9 mouse cellular contexts compared by ENCODE assay signal in genomic region chr2:38591751-38592459, GRCm38 (mm10). TPM values are rescaled to one million over a fixed set of nuclear protein-coding genes. Genes with fewer than 3 reads are reported as not detected.
DNase-seq lines count a peak whose midpoint lies in the region; ATAC-seq and TF ChIP-seq lines count a peak whose summit lies in the region.
"Had no signal": no experiment of that assay in that cellular context is flagged by ENCODE, and none has a peak within 500 bp of the region (broad histone marks: within the 10 kb centered on the region; RNA-seq: fewer than 3 reads in every experiment).

No protein-coding gene starts in this region.

- no peak overlapping the region for H3K4me3 ChIP-seq in kidney, embryonic 15.5 days (replicated peaks)
- no peak overlapping the region for H3K4me3 ChIP-seq in ES-Bruce4 (ENCODE audit: low read depth, low read length)
- no peak overlapping the region for H3K4me3 ChIP-seq in forebrain, embryonic 16.5 days (replicated peaks; ENCODE audit: low read length)
- H3K4me3 ChIP-seq in midbrain, embryonic 15.5 days, result no peak overlapping the region
- H3K4me3 ChIP-seq: liver, embryonic 15.5 days had no signal

- WGBS in kidney, embryonic 15.5 days, result 62% methylated on average over 6 of the region's 6 CpGs
- 35% methylated on average over 6 of the region's 6 CpGs for WGBS in forebrain, embryonic 16.5 days
- 48% methylated on average over 6 of the region's 6 CpGs for WGBS in midbrain, embryonic 15.5 days

- ATAC-seq in kidney, embryonic 15.5 days (replicated peaks; ENCODE audit: low FRiP score), result no peak; the same call in 1 of the 2 replicates
- peak; percentile 72 for ATAC-seq in forebrain, embryonic 16.5 days
- peak; percentile 85 for ATAC-seq in midbrain, embryonic 15.5 days (replicated peaks)
- no peak for ATAC-seq in erythroid progenitor cell, adult 5-6 weeks (replicated peaks; ENCODE audit: low FRiP score, poor library complexity, severe bottlenecking)
- ATAC-seq in erythroblast, adult 5-6 weeks (replicated peaks; ENCODE audit: low FRiP score, poor library complexity, severe bottlenecking), result no peak

- TF ChIP-seq EP300 in ES-Bruce4 (IDR thresholded peaks at IDR 0.05; ENCODE audit: insufficient read depth, low read depth, low read length), result no peak

- peak; percentile 17 to 20 for DNase-seq in kidney, postnatal 36 days
- DNase-seq in brain, adult 2 months (ENCODE audit: low read depth, low spot score), result peak; percentile 87

- no peak for TF ChIP-seq CTCF in ES-Bruce4 (IDR thresholded peaks at IDR 0.05; ENCODE audit: low read depth, low read length)

- no peak overlapping the region for H3K4me2 ChIP-seq in kidney, embryonic 15.5 days
- no peak overlapping the region for H3K4me2 ChIP-seq in forebrain, embryonic 16.5 days (ENCODE audit: low read length)
- H3K4me2 ChIP-seq in midbrain, embryonic 15.5 days, result no peak overlapping the region
- H3K4me2 ChIP-seq: liver, embryonic 15.5 days had no signal

- H3K9ac ChIP-seq in kidney, embryonic 15.5 days, result no peak overlapping the region
- H3K9ac ChIP-seq in ES-Bruce4 (ENCODE audit: low read depth, poor library complexity, severe bottlenecking), result no peak overlapping the region
- no peak overlapping the region for H3K9ac ChIP-seq in forebrain, embryonic 16.5 days (replicated peaks; ENCODE audit: low read depth, low read length)
- H3K9ac ChIP-seq in midbrain, embryonic 15.5 days, result no peak overlapping the region; the same call in 1 of the 2 replicates
- H3K9ac ChIP-seq: liver, embryonic 15.5 days had no signal

- 0 out of 2 replicates have a peak, but pooled peaks cover 9% of the 10 kb centered on the region for H3K4me1 ChIP-seq in kidney, embryonic 15.5 days
- peaks cover 2% of the 10 kb centered on the region for H3K4me1 ChIP-seq in ES-Bruce4 (ENCODE audit: control insufficient read depth, insufficient read depth, low read length)
- peaks cover 11% of the 10 kb centered on the region for H3K4me1 ChIP-seq in forebrain, embryonic 16.5 days (replicated peaks; ENCODE audit: control insufficient read depth, insufficient read depth, low read length)
- peaks cover 27% of the 10 kb centered on the region for H3K4me1 ChIP-seq in midbrain, embryonic 15.5 days

- no peaks in the 10 kb centered on the region for H3K27me3 ChIP-seq in kidney, embryonic 15.5 days
- no peaks in the 10 kb centered on the region for H3K27me3 ChIP-seq in ES-Bruce4 (ENCODE audit: control insufficient read depth, insufficient read depth, low read length, poor library complexity, severe bottlenecking)
- H3K27me3 ChIP-seq in forebrain, embryonic 16.5 days (replicated peaks; ENCODE audit: control insufficient read depth, insufficient read depth, low read length), result no peaks in the 10 kb centered on the region
- H3K27me3 ChIP-seq in midbrain, embryonic 15.5 days (replicated peaks), result no peaks in the 10 kb centered on the region
- H3K27me3 ChIP-seq: liver, embryonic 15.5 days had no signal

- TF ChIP-seq POLR2A in ES-Bruce4 (IDR thresholded peaks at IDR 0.05; ENCODE audit: insufficient read depth, low read length), result no peak

- peaks cover 42% of the 10 kb centered on the region for H3K36me3 ChIP-seq in kidney, embryonic 15.5 days
- H3K36me3 ChIP-seq in ES-Bruce4 (ENCODE audit: control insufficient read depth, insufficient read depth, low read length, poor library complexity, severe bottlenecking), result peaks cover 30% of the 10 kb centered on the region
- H3K36me3 ChIP-seq in forebrain, embryonic 16.5 days (ENCODE audit: control insufficient read depth, insufficient read depth), result peaks cover 3% of the 10 kb centered on the region; the same call in 1 of the 2 replicates
- 0 out of 2 replicates have a peak, but pooled peaks cover 5% of the 10 kb centered on the region for H3K36me3 ChIP-seq in midbrain, embryonic 15.5 days (replicated peaks)

- H3K9me3 ChIP-seq in kidney, embryonic 15.5 days (replicated peaks), result no peaks in the 10 kb centered on the region
- H3K9me3 ChIP-seq in ES-Bruce4 (replicated peaks; ENCODE audit: control insufficient read depth, insufficient read depth, low read length, poor library complexity, severe bottlenecking), result no peaks in the 10 kb centered on the region
- H3K9me3 ChIP-seq in forebrain, embryonic 16.5 days (ENCODE audit: control insufficient read depth, low read length), result no peaks in the 10 kb centered on the region
- H3K9me3 ChIP-seq in midbrain, embryonic 15.5 days, result no peaks in the 10 kb centered on the region
- H3K9me3 ChIP-seq: liver, embryonic 15.5 days had no signal

- no peak overlapping the region for H3K27ac ChIP-seq in kidney, embryonic 15.5 days
- peak overlapping the region; percentile 74 for H3K27ac ChIP-seq in ES-Bruce4 (ENCODE audit: insufficient read depth, low read length)
- H3K27ac ChIP-seq in forebrain, embryonic 16.5 days (ENCODE audit: low read length), result 0 out of 2 replicates have a peak overlapping the region, but pooled peaks have one; percentile 34
- H3K27ac ChIP-seq in midbrain, embryonic 15.5 days, result peak overlapping the region; percentile 21
- H3K27ac ChIP-seq: liver, embryonic 15.5 days had no signal

RNA-seq across cellular contexts. Expression of gene Psmb7, which starts 52.0 kb away (rescaled TPM):
- 270 and 278 TPM in 2 replicates for polyA plus RNA-seq in kidney, embryonic 15.5 days (2015; fragmentation: Nextera tagmentation; extraction: Ambion mirVana)
- polyA plus RNA-seq in ES-Bruce4 (2011; ENCODE audit: insufficient read depth, insufficient read length, low read depth, missing spikeins), result 306 and 309 TPM in 2 replicates
- polyA plus RNA-seq in forebrain, embryonic 16.5 days (2015; fragmentation: Nextera tagmentation; extraction: Ambion mirVana), result 289 and 291 TPM in 2 replicates
- polyA plus RNA-seq in midbrain, embryonic 15.5 days (2015; fragmentation: Nextera tagmentation; extraction: Ambion mirVana), result 260 and 270 TPM in 2 replicates
- total RNA-seq in erythroid progenitor cell, adult 5-6 weeks (2015; ENCODE audit: low replicate concordance), result 76.3 and 132 TPM in 2 replicates
- 102 and 108 TPM in 2 replicates for total RNA-seq in erythroid progenitor cell, adult 5-6 weeks (2017; ENCODE audit: low replicate concordance)
- 55.8 and 124 TPM in 2 replicates for total RNA-seq in erythroblast, adult 5-6 weeks (2015; ENCODE audit: low replicate concordance)
- 83.9 and 94.1 TPM in 2 replicates for total RNA-seq in erythroblast, adult 5-6 weeks (2017; ENCODE audit: low replicate concordance)

Comparison
In these comparisons a context has a peak if more than half of its experiments do, and no peak if none do; other contexts are left out.
1. ATAC-seq: peak in forebrain, embryonic 16.5 days (single experiment) and midbrain, embryonic 15.5 days (single experiment); none in kidney, embryonic 15.5 days (single experiment), erythroid progenitor cell, adult 5-6 weeks (single experiment) and erythroblast, adult 5-6 weeks (single experiment).